8 mouse cellular contexts compared by ENCODE assay signal in genomic region chr13:48228114-48228513, GRCm38 (mm10). TPM values are rescaled to one million over a fixed set of nuclear protein-coding genes. Genes with fewer than 3 reads are reported as not detected.
DNase-seq lines count a peak whose midpoint lies in the region; ATAC-seq and TF ChIP-seq lines count a peak whose summit lies in the region.

No protein-coding gene starts in this region.

- peak; percentile 2 for DNase-seq in left cerebral cortex, postnatal 4 days
- no peak for DNase-seq in left cerebral cortex, adult 11 months (ENCODE audit: low spot score)
- no peak for DNase-seq in layer of hippocampus, adult 9-10 months (ENCODE audit: low spot score)
- DNase-seq in thymus, postnatal 36 days, result no peak
- no peak for DNase-seq in gastrocnemius, postnatal 25 days

- H3K27ac ChIP-seq in embryonic fibroblast, embryonic 13.5 days (ENCODE audit: insufficient read depth, low read length), result peak overlapping the region; percentile 95
- peak overlapping the region; percentile 84 for H3K27ac ChIP-seq in intestine, embryonic 16.5 days (ENCODE audit: low read length)
- peak overlapping the region; percentile 94 for H3K27ac ChIP-seq in neural tube, embryonic 13.5 days (replicated peaks)

- H3K9me3 ChIP-seq in intestine, embryonic 16.5 days (ENCODE audit: control insufficient read depth, low read length), result no peaks in the 10 kb centered on the region
- no peaks in the 10 kb centered on the region for H3K9me3 ChIP-seq in neural tube, embryonic 13.5 days

- peak overlapping the region; percentile 61 for H3K9ac ChIP-seq in intestine, embryonic 16.5 days (ENCODE audit: low read depth, low read length)
- H3K9ac ChIP-seq in neural tube, embryonic 13.5 days, result peak overlapping the region; percentile 76

- intact Hi-C loops in left cerebral cortex, postnatal 4 days (cut with DNase I), result no loop called here

- H3K4me3 ChIP-seq in embryonic fibroblast, embryonic 13.5 days (ENCODE audit: insufficient read depth, low read length), result no peak overlapping the region
- peak overlapping the region; percentile 42 for H3K4me3 ChIP-seq in intestine, embryonic 16.5 days (ENCODE audit: low read length)
- peak overlapping the region; percentile 41 for H3K4me3 ChIP-seq in neural tube, embryonic 13.5 days

- no peak for ATAC-seq in intestine, embryonic 16.5 days
- ATAC-seq in neural tube, embryonic 13.5 days (ENCODE audit: low read depth), result peak; percentile 64

- TF ChIP-seq POLR2A in embryonic fibroblast, embryonic 13.5 days (IDR thresholded peaks at IDR 0.05; ENCODE audit: low read depth, low read length), result no peak

- 22% methylated on average over 4 of the region's 4 CpGs for WGBS in intestine, embryonic 16.5 days
- WGBS in neural tube, embryonic 13.5 days, result 10% methylated on average over 4 of the region's 4 CpGs

- peaks cover 4% of the 10 kb centered on the region; the same call in 1 of the 2 replicates for H3K4me1 ChIP-seq in embryonic fibroblast, embryonic 13.5 days (ENCODE audit: control insufficient read depth, insufficient read depth, low read length)
- peaks cover 5% of the 10 kb centered on the region for H3K4me1 ChIP-seq in intestine, embryonic 16.5 days (ENCODE audit: control insufficient read depth, insufficient read depth, low read length)
- peaks cover 32% of the 10 kb centered on the region for H3K4me1 ChIP-seq in neural tube, embryonic 13.5 days (replicated peaks)

- no peak for TF ChIP-seq CTCF in embryonic fibroblast, embryonic 13.5 days (IDR thresholded peaks at IDR 0.05; ENCODE audit: borderline replicate concordance, insufficient read depth, low read length)

- no peaks in the 10 kb centered on the region for H3K27me3 ChIP-seq in intestine, embryonic 16.5 days (replicated peaks; ENCODE audit: control insufficient read depth, insufficient read depth, low read length)
- no peaks in the 10 kb centered on the region for H3K27me3 ChIP-seq in neural tube, embryonic 13.5 days

- H3K4me2 ChIP-seq in intestine, embryonic 16.5 days (ENCODE audit: low read depth, low read length), result peak overlapping the region; percentile 75
- peak overlapping the region; percentile 67 for H3K4me2 ChIP-seq in neural tube, embryonic 13.5 days

- no peaks in the 10 kb centered on the region for H3K36me3 ChIP-seq in intestine, embryonic 16.5 days (ENCODE audit: control insufficient read depth, insufficient read depth, low read length)
- no peaks in the 10 kb centered on the region for H3K36me3 ChIP-seq in neural tube, embryonic 13.5 days

RNA-seq across cellular contexts. Expression of gene Id4, which starts 32.9 kb away (rescaled TPM):
- total RNA-seq in left cerebral cortex, postnatal 4 days (2021), result 10 to 100 TPM; 30.6 to 35.9 TPM
- polyA plus RNA-seq in embryonic fibroblast, embryonic 13.5 days (2011; ENCODE audit: insufficient read length, low read depth, missing spikeins), result 10.3 and 21.6 TPM in 2 replicates
- 2.9 and 3.1 TPM in 2 replicates for polyA plus RNA-seq in intestine, embryonic 16.5 days (2015; fragmentation: Nextera tagmentation; extraction: Ambion mirVana)
- 114 and 116 TPM in 2 replicates for polyA plus RNA-seq in neural tube, embryonic 13.5 days (2015; fragmentation: Nextera tagmentation; extraction: Ambion mirVana)
- 1 to 10 TPM in 1 of 2 experiments, under 1 TPM in 1; 0.77 to 1.4 TPM for total RNA-seq in gastrocnemius, postnatal 25 days (2021)
